Mouse (Mus musculus) liver, embryonic 15.5 days (tissue): ENCODE data around the gene Prrc2b. TPM values are rescaled to one million over a fixed set of nuclear protein-coding genes. Genes with fewer than 3 reads are reported as not detected.
A peak's percentile ranks its signal among the peaks of the same experiment; 100 is the strongest.

Source experiments
- ATAC-seq: fragments of 200-750 bp; cut with Nextera tagmentation; 2 replicates; pipeline ENCODE4 v1.8.0; 2017; ENCODE audit warnings: moderate number of reproducible peaks, mild to moderate bottlenecking, moderate library complexity; ENCODE audit not compliant: insufficient read depth
- H3K27ac ChIP-seq: fragments of 300-500 bp; sonication (generic); replicated peaks from 2 replicates; pipeline ENCODE4 v1.5.1; 2015; ENCODE audit warnings: mild to moderate bottlenecking, inconsistent platforms
- H3K27me3 ChIP-seq: fragments of 300-500 bp; sonication (generic); 2 replicates; pipeline ENCODE4 v1.6.1; 2015; ENCODE audit warnings: mild to moderate bottlenecking, inconsistent platforms
- H3K36me3 ChIP-seq: fragments of 300-500 bp; sonication (generic); replicated peaks from 2 replicates; pipeline ENCODE4 v1.6.1; 2015; ENCODE audit warnings: moderate library complexity, mild to moderate bottlenecking, inconsistent platforms
- H3K4me1 ChIP-seq: fragments of 300-500 bp; sonication (generic); replicated peaks from 2 replicates; pipeline ENCODE4 v1.6.1; 2015; ENCODE audit warnings: inconsistent platforms
- H3K4me2 ChIP-seq: fragments of 300-500 bp; sonication (generic); 2 replicates; pipeline ENCODE4 v1.6.1; 2015; ENCODE audit warnings: moderate library complexity, mild to moderate bottlenecking, inconsistent platforms
- H3K4me3 ChIP-seq: fragments of 300-500 bp; sonication (generic); replicated peaks from 2 replicates; pipeline ENCODE4 v1.5.1; 2015; ENCODE audit warnings: mild to moderate bottlenecking, inconsistent platforms
- H3K9ac ChIP-seq: fragments of 300-500 bp; sonication (generic); 2 replicates; pipeline ENCODE4 v1.6.1; 2015; ENCODE audit warnings: moderate library complexity, mild to moderate bottlenecking, inconsistent platforms
- H3K9me3 ChIP-seq: fragments of 300-500 bp; sonication (generic); replicated peaks from 2 replicates; pipeline ENCODE4 v1.6.1; 2016; ENCODE audit warnings: inconsistent platforms
- WGBS: fragments of 180-500 bp; shearing (Covaris S2); methylation state at CpG from one replicate; pipeline ENCODE4 v1.1.7; 2015; ENCODE audit warnings: mixed read lengths; ENCODE audit not compliant: insufficient replicate concordance; 5-methylcytosine and 5-hydroxymethylcytosine counted together
- polyA plus RNA-seq: library from polyadenylated mRNA; unstranded; fragments of >200 nt; fragmentation: Nextera tagmentation; extraction: Ambion mirVana; gene quantifications from 2 replicates; pipeline ENCODE4 v1.2.1, GENCODE M21; 2015

Prrc2b gene
- polyA plus RNA-seq, 1 experiment from 2014 or later, result 8.3 TPM

GRCm38 (mm10) chr2:32187649-32188048 is 36.8 kb downstream of the Prrc2b start:
- no peaks in the 10 kb centered on the region for H3K4me1 ChIP-seq
- no peak overlapping the region for H3K27ac ChIP-seq
- H3K4me3 ChIP-seq, result no peak overlapping the region
- no peaks in the 10 kb centered on the region for H3K9me3 ChIP-seq
- H3K27me3 ChIP-seq, result no peaks in the 10 kb centered on the region
- peaks cover 80% of the 10 kb centered on the region for H3K36me3 ChIP-seq
- no peak overlapping the region for H3K9ac ChIP-seq
- 80% methylated on average over 7 of the region's 7 CpGs for WGBS
- no peak for ATAC-seq
- H3K4me2 ChIP-seq, result no peak overlapping the region

DNA sequence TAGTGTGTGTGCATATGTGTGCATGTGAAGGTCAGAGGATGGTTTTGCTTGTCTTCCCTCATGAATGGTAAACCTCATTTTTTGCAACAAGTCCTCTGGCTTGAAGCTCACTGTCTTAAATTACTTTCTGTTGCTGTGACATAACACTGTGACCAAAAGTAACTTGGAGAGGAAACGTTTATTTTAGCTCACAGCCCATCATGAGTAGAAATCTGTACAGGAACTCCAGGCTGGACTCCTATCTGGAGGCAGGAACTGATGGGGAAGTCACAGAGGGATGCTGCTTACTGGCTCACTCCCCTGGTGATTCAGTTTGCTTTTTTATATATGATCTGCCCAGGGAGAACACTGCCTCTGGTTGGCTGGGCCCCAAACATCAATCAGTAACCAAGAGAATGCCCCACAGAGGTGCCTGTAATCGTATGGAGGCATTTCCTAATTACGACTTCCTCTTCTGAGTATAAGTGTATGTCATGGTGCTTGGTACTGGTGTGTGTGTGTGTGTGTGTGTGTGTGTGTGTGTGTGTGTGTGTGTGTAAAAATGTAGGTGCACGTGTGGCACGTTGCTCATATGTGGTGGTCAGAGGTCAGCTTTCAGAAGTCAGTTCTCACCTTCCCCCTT is 38.3 kb downstream of the Prrc2b start:
- peaks cover 82% of the 10 kb centered on the region for H3K36me3 ChIP-seq
- 58% methylated on average over 5 of the region's 5 CpGs for WGBS
- no peak overlapping the region for H3K4me2 ChIP-seq
- ATAC-seq, result no peak
- no peaks in the 10 kb centered on the region for H3K4me1 ChIP-seq
- H3K27me3 ChIP-seq, result no peaks in the 10 kb centered on the region
- H3K9me3 ChIP-seq, result no peaks in the 10 kb centered on the region
- no peak overlapping the region for H3K9ac ChIP-seq
- H3K27ac ChIP-seq, result no peak overlapping the region
- no peak overlapping the region for H3K4me3 ChIP-seq

- 68% methylated on average over 1 of the region's 1 CpGs for WGBS
- ATAC-seq, result no peak
- Histone ChIP-seq H3K4me3 (no peak overlapping the region), H3K4me1 (no peaks in the 10 kb centered on the region), H3K9ac (no peak overlapping the region), H3K36me3 (peaks cover 84% of the 10 kb centered on the region), H3K27ac (no peak overlapping the region), H3K9me3 (no peaks in the 10 kb centered on the region), H3K27me3 (no peaks in the 10 kb centered on the region), H3K4me2 (no peak overlapping the region)
Observed at GRCm38 (mm10) chr2:32190620-32191019, 39.7 kb downstream of the Prrc2b start.

GRCm38 (mm10) chr2:32191872-32192507 is 41.1 kb downstream of the Prrc2b start:
- H3K4me2 ChIP-seq, result no peak overlapping the region
- no peak overlapping the region for H3K4me3 ChIP-seq
- no peaks in the 10 kb centered on the region for H3K27me3 ChIP-seq
- WGBS, result 78% methylated on average over 17 of the region's 18 CpGs
- H3K4me1 ChIP-seq, result no peaks in the 10 kb centered on the region
- ATAC-seq, result 0 out of 2 replicates have a peak, but pooled peaks have one; percentile 9
- no peak overlapping the region for H3K27ac ChIP-seq
- peaks cover 85% of the 10 kb centered on the region for H3K36me3 ChIP-seq
- no peaks in the 10 kb centered on the region for H3K9me3 ChIP-seq
- no peak overlapping the region for H3K9ac ChIP-seq

DNA sequence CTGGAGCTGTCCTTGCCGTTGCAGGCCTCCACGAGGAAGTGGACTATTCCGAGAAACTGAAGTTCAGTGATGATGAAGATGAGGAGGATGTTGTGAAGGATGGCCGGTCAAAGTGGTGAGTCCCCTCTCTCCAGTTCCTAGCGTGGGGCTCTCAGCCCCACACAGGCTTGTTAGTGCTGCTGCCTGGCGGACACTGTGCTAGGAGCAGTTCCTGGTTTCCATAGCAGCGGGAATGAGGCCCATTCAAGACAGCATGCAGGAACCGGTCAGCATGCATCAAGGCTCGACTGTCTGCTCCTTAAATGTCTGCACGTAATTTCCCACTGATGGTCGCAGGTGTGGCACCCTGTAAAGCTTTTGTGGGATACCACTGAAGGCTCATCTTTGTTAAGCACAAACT is 48.1 kb downstream of the Prrc2b start:
- no peak overlapping the region for H3K4me2 ChIP-seq
- H3K9ac ChIP-seq, result no peak overlapping the region
- 83% methylated on average over 11 of the region's 11 CpGs for WGBS
- H3K4me3 ChIP-seq, result no peak overlapping the region
- H3K4me1 ChIP-seq, result no peaks in the 10 kb centered on the region
- H3K27ac ChIP-seq, result no peak overlapping the region
- ATAC-seq, result no peak
- no peaks in the 10 kb centered on the region for H3K9me3 ChIP-seq
- H3K36me3 ChIP-seq, result peaks cover 98% of the 10 kb centered on the region
- H3K27me3 ChIP-seq, result no peaks in the 10 kb centered on the region

DNA sequence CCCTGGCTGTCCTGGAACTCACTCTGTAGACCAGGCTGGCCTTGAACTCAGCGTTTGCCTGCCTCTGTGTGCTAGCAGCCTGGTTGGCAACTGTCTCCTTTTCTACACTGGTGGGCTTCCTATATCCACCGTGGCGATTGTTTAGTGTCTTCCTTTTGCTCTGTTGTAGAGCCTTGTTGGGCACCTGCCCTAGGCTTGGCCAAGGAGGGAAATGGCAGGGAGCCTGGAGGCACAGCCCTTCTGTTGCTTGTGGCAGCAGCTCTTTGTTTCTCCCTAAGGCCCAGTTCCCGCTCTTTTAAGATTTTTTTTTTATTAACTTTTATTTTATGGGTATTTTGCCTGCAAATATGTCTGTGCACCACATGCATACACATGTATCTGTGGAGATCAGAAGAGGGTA is 49.2 kb downstream of the Prrc2b start:
- Histone ChIP-seq H3K4me3 (no peak overlapping the region), H3K9ac (no peak overlapping the region), H3K27me3 (no peaks in the 10 kb centered on the region), H3K27ac (no peak overlapping the region), H3K36me3 (peaks cover 98% of the 10 kb centered on the region), H3K9me3 (no peaks in the 10 kb centered on the region), H3K4me2 (no peak overlapping the region), H3K4me1 (no peaks in the 10 kb centered on the region)
- 82% methylated on average over 4 of the region's 4 CpGs for WGBS
- no peak for ATAC-seq

DNA sequence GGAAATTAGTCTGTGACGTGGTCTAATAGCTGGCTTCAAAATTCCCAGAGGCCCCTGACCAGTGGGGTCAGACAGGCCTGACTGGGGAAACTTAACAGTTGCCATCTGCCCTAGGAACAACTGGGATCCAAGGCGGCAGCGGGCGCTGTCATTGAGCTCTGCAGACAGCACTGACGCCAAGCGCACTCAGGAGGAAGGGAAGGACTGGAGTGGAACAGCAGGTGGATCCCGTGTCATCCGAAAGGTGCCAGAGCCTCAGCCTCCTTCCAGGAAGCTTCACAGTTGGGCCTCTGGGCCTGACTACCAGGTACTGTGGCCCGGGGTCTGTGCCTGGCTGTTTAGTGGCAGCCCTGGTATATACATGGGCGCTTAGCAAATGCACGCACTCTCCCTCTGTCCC is 49.8 kb downstream of the Prrc2b start:
- no peaks in the 10 kb centered on the region for H3K4me1 ChIP-seq
- no peaks in the 10 kb centered on the region for H3K27me3 ChIP-seq
- H3K4me3 ChIP-seq, result no peak overlapping the region
- H3K9ac ChIP-seq, result no peak overlapping the region
- no peak overlapping the region for H3K4me2 ChIP-seq
- H3K9me3 ChIP-seq, result no peaks in the 10 kb centered on the region
- ATAC-seq, result no peak
- peaks cover 98% of the 10 kb centered on the region for H3K36me3 ChIP-seq
- H3K27ac ChIP-seq, result no peak overlapping the region
- 89% methylated on average over 11 of the region's 11 CpGs for WGBS

DNA sequence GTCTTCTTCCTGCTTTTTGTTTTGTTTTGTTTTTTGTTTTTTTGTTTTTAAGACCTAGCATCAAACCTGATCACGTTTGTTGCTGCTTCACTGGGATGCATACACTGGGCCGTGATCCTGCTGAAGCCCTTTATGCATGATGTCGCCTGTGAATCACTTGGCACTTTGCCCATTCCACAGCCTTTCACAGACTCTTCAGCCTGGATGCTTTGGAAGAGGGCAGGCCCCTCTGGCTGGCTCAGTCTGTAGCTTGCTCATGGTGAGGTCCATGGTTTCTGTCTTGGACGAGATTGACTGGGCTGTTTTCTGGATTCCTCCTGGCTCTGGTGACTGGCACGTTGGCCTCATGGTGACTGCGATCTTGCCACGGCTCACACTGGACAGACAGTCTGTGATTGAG is 50.6 kb downstream of the Prrc2b start:
- H3K27me3 ChIP-seq, result no peaks in the 10 kb centered on the region
- peaks cover 98% of the 10 kb centered on the region for H3K36me3 ChIP-seq
- no peak overlapping the region for H3K27ac ChIP-seq
- no peak for ATAC-seq
- no peaks in the 10 kb centered on the region for H3K9me3 ChIP-seq
- H3K9ac ChIP-seq, result no peak overlapping the region
- no peak overlapping the region for H3K4me3 ChIP-seq
- WGBS, result 78% methylated on average over 7 of the region's 7 CpGs
- no peaks in the 10 kb centered on the region for H3K4me1 ChIP-seq
- H3K4me2 ChIP-seq, result no peak overlapping the region

GRCm38 (mm10) chr2:32203853-32204252 is 53.0 kb downstream of the Prrc2b start:
- no peak overlapping the region for H3K27ac ChIP-seq
- no peak overlapping the region for H3K4me2 ChIP-seq
- WGBS, result 85% methylated on average over 13 of the region's 13 CpGs
- no peak overlapping the region for H3K9ac ChIP-seq
- ATAC-seq, result no peak
- no peaks in the 10 kb centered on the region for H3K9me3 ChIP-seq
- H3K4me1 ChIP-seq, result peaks cover 6% of the 10 kb centered on the region; the same call in 1 of the 2 replicates
- no peak overlapping the region for H3K4me3 ChIP-seq
- peaks cover 100% of the 10 kb centered on the region for H3K36me3 ChIP-seq
- H3K27me3 ChIP-seq, result no peaks in the 10 kb centered on the region

- Histone ChIP-seq H3K36me3 (peaks cover 99% of the 10 kb centered on the region), H3K9me3 (no peaks in the 10 kb centered on the region), H3K4me1 (peaks cover 6% of the 10 kb centered on the region; the same call in 1 of the 2 replicates), H3K27me3 (no peaks in the 10 kb centered on the region), H3K4me2 (no peak overlapping the region), H3K9ac (no peak overlapping the region), H3K4me3 (no peak overlapping the region), H3K27ac (no peak overlapping the region)
- peak; percentile 33; the same call in 1 of the 2 replicates for ATAC-seq
- 75% methylated on average over 1 of the region's 1 CpGs for WGBS
Observed at GRCm38 (mm10) chr2:32207682-32208081, 56.8 kb downstream of the Prrc2b start.

DNA sequence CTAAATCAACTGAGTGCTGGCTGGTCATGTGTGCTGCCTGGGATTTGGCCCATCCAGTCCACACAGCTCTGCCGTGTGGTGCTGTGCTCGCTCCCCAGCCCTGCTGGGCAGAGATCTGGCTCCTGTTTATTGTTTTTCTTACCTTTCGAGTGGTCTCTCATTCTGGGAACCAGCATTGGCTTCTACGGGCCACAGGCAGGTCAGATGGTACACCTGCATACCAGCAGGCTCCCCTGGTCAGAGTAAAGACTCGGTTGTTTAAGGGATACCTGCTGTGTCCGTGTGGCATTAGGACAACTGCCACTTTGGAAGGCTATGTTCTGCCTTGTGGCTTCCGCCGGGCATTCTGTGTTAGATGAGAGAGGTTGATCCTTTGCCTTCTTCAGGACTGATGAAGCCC is 60.8 kb downstream of the Prrc2b start:
- Histone ChIP-seq H3K4me2 (no peak overlapping the region), H3K4me1 (peaks cover 6% of the 10 kb centered on the region; the same call in 1 of the 2 replicates), H3K27me3 (no peaks in the 10 kb centered on the region), H3K9me3 (no peaks in the 10 kb centered on the region), H3K9ac (no peak overlapping the region), H3K36me3 (peaks cover 99% of the 10 kb centered on the region), H3K4me3 (no peak overlapping the region), H3K27ac (no peak overlapping the region)
- 82% methylated on average over 8 of the region's 8 CpGs for WGBS
- ATAC-seq, result no peak

GRCm38 (mm10) chr2:32213000-32213399 is 62.1 kb downstream of the Prrc2b start:
- Histone ChIP-seq H3K36me3 (peaks cover 99% of the 10 kb centered on the region), H3K4me1 (no peaks in the 10 kb centered on the region)
- 82% methylated on average over 10 of the region's 10 CpGs for WGBS

More at GRCm38 (mm10) chr2:32213000-32213399, 62.1 kb downstream of the Prrc2b start:
- no peaks in the 10 kb centered on the region for H3K9me3 ChIP-seq
- H3K9ac ChIP-seq, result no peak overlapping the region
- ATAC-seq, result no peak
- no peak overlapping the region for H3K4me3 ChIP-seq
- no peak overlapping the region for H3K27ac ChIP-seq
- H3K4me2 ChIP-seq, result no peak overlapping the region
- no peaks in the 10 kb centered on the region for H3K27me3 ChIP-seq
